Mouse (Mus musculus): Measurements from ENCODE around the gene Ackr2. TPM values are rescaled to one million over a fixed set of nuclear protein-coding genes. Genes with fewer than 3 reads are reported as not detected.
A peak's percentile ranks its signal among the peaks of the same experiment; 100 is the strongest.

The Ackr2 gene
- polyA plus RNA-seq, 1 experiment from 2014 or later, result 0.48 TPM

GRCm38 (mm10) chr9:121869973-121870515, 28.1 kb upstream of the Ackr2 start:
- Histone ChIP-seq H3K4me1 (peaks cover 4% of the 10 kb centered on the region; the same call in 1 of the 2 replicates), H3K9me3 (no peaks in the 10 kb centered on the region), H3K4me2 (replicated peaks) (no peak overlapping the region), H3K27me3 (replicated peaks) (0 out of 2 replicates have a peak, but pooled peaks cover 3% of the 10 kb centered on the region), H3K9ac (no peak overlapping the region), H3K27ac (no peak overlapping the region), H3K4me3 (no peak overlapping the region), H3K36me3 (no peaks in the 10 kb centered on the region)
- WGBS, result 9% methylated on average over 4 of the region's 4 CpGs
- ATAC-seq (ENCODE audit: low FRiP score, low read depth), result no peak

- Histone ChIP-seq H3K27ac (no peak overlapping the region), H3K36me3 (no peaks in the 10 kb centered on the region), H3K4me2 (replicated peaks) (no peak overlapping the region), H3K9me3 (no peaks in the 10 kb centered on the region), H3K9ac (no peak overlapping the region), H3K27me3 (replicated peaks) (0 out of 2 replicates have a peak, but pooled peaks cover 3% of the 10 kb centered on the region), H3K4me3 (no peak overlapping the region), H3K4me1 (no peaks in the 10 kb centered on the region)
- 85% methylated on average over 2 of the region's 2 CpGs for WGBS
- no peak for ATAC-seq (ENCODE audit: low FRiP score, low read depth)
These were observed 26.0 kb upstream of the Ackr2 start for GRCm38 (mm10) chr9:121872062-121872683.

GRCm38 (mm10) chr9:121873578-121873977, 24.6 kb upstream of the Ackr2 start:
- no peaks in the 10 kb centered on the region for H3K4me1 ChIP-seq
- no peaks in the 10 kb centered on the region for H3K36me3 ChIP-seq
- H3K9ac ChIP-seq, result no peak overlapping the region
- no peak overlapping the region for H3K27ac ChIP-seq
- no peak for ATAC-seq (ENCODE audit: low FRiP score, low read depth)
- no peak overlapping the region for H3K4me3 ChIP-seq
- no peak overlapping the region for H3K4me2 ChIP-seq (replicated peaks)
- no peaks in the 10 kb centered on the region for H3K9me3 ChIP-seq
- H3K27me3 ChIP-seq (replicated peaks), result 0 out of 2 replicates have a peak, but pooled peaks cover 3% of the 10 kb centered on the region

GRCm38 (mm10) chr9:121877052-121877740, 21.0 kb upstream of the Ackr2 start:
- Histone ChIP-seq H3K4me3 (no peak overlapping the region), H3K9ac (no peak overlapping the region), H3K36me3 (no peaks in the 10 kb centered on the region), H3K4me1 (no peaks in the 10 kb centered on the region), H3K4me2 (replicated peaks) (no peak overlapping the region), H3K27ac (no peak overlapping the region), H3K27me3 (replicated peaks) (no peaks in the 10 kb centered on the region), H3K9me3 (no peaks in the 10 kb centered on the region)
- ATAC-seq (ENCODE audit: low FRiP score, low read depth), result no peak
- 13% methylated on average over 3 of the region's 3 CpGs for WGBS

- WGBS, result 26% methylated on average over 14 of the region's 14 CpGs
- H3K27me3 ChIP-seq (replicated peaks), result no peaks in the 10 kb centered on the region
- ATAC-seq (ENCODE audit: low FRiP score, low read depth), result no peak
- H3K27ac ChIP-seq, result no peak overlapping the region
- no peak overlapping the region for H3K9ac ChIP-seq
- no peaks in the 10 kb centered on the region for H3K36me3 ChIP-seq
- no peaks in the 10 kb centered on the region for H3K4me1 ChIP-seq
- H3K9me3 ChIP-seq, result no peaks in the 10 kb centered on the region
- H3K4me3 ChIP-seq, result no peak overlapping the region
- H3K4me2 ChIP-seq (replicated peaks), result peak overlapping the region; percentile 30
These were observed 17.3 kb upstream of the Ackr2 start for GRCm38 (mm10) chr9:121880840-121881239.

GRCm38 (mm10) chr9:121881301-121881700, 16.9 kb upstream of the Ackr2 start:
- Histone ChIP-seq H3K9ac (no peak overlapping the region), H3K9me3 (no peaks in the 10 kb centered on the region), H3K4me2 (replicated peaks) (no peak overlapping the region), H3K4me3 (no peak overlapping the region), H3K4me1 (no peaks in the 10 kb centered on the region), H3K27me3 (replicated peaks) (no peaks in the 10 kb centered on the region), H3K36me3 (no peaks in the 10 kb centered on the region), H3K27ac (no peak overlapping the region)
- WGBS, result 78% methylated on average over 6 of the region's 6 CpGs
- no peak for ATAC-seq (ENCODE audit: low FRiP score, low read depth)

- 71% methylated on average over 7 of the region's 7 CpGs for WGBS
- Histone ChIP-seq H3K9ac (no peak overlapping the region), H3K4me1 (no peaks in the 10 kb centered on the region), H3K4me2 (replicated peaks) (no peak overlapping the region), H3K27ac (no peak overlapping the region), H3K9me3 (no peaks in the 10 kb centered on the region), H3K4me3 (no peak overlapping the region), H3K27me3 (replicated peaks) (no peaks in the 10 kb centered on the region), H3K36me3 (no peaks in the 10 kb centered on the region)
- no peak for ATAC-seq (ENCODE audit: low FRiP score, low read depth)
These were observed 16.1 kb upstream of the Ackr2 start for GRCm38 (mm10) chr9:121882015-121882457.

- H3K4me2 ChIP-seq (replicated peaks), result no peak overlapping the region
- no peak for ATAC-seq (ENCODE audit: low FRiP score, low read depth)
- WGBS, result 78% methylated on average over 4 of the region's 4 CpGs
- H3K36me3 ChIP-seq, result no peaks in the 10 kb centered on the region
- no peak overlapping the region for H3K4me3 ChIP-seq
- H3K9me3 ChIP-seq, result no peaks in the 10 kb centered on the region
- H3K9ac ChIP-seq, result no peak overlapping the region
- no peak overlapping the region for H3K27ac ChIP-seq
- no peaks in the 10 kb centered on the region for H3K27me3 ChIP-seq (replicated peaks)
- H3K4me1 ChIP-seq, result peaks cover 5% of the 10 kb centered on the region; the same call in 1 of the 2 replicates
These were observed 8.2 kb upstream of the Ackr2 start for GRCm38 (mm10) chr9:121889927-121890440.

GRCm38 (mm10) chr9:121890441-121890941, 7.7 kb upstream of the Ackr2 start:
- no peak for ATAC-seq (ENCODE audit: low FRiP score, low read depth)
- no peaks in the 10 kb centered on the region for H3K27me3 ChIP-seq (replicated peaks)
- WGBS, result 54% methylated on average over 18 of the region's 18 CpGs
- H3K4me1 ChIP-seq, result peaks cover 5% of the 10 kb centered on the region; the same call in 1 of the 2 replicates
- H3K4me3 ChIP-seq, result no peak overlapping the region
- H3K9ac ChIP-seq, result no peak overlapping the region
- H3K9me3 ChIP-seq, result no peaks in the 10 kb centered on the region
- H3K36me3 ChIP-seq, result no peaks in the 10 kb centered on the region
- H3K27ac ChIP-seq, result no peak overlapping the region
- H3K4me2 ChIP-seq (replicated peaks), result peak overlapping the region; percentile 16; the same call in 1 of the 2 replicates

- WGBS, result 92% methylated on average over 9 of the region's 9 CpGs
- Histone ChIP-seq H3K4me1 (peaks cover 5% of the 10 kb centered on the region; the same call in 1 of the 2 replicates), H3K27ac (no peak overlapping the region), H3K4me3 (no peak overlapping the region), H3K9me3 (no peaks in the 10 kb centered on the region), H3K27me3 (replicated peaks) (no peaks in the 10 kb centered on the region), H3K9ac (no peak overlapping the region), H3K36me3 (no peaks in the 10 kb centered on the region), H3K4me2 (replicated peaks) (no peak overlapping the region)
- no peak for ATAC-seq (ENCODE audit: low FRiP score, low read depth)
These were observed 6.9 kb upstream of the Ackr2 start for GRCm38 (mm10) chr9:121891301-121891700.

GRCm38 (mm10) chr9:121892057-121892687, 6.0 kb upstream of the Ackr2 start:
- H3K4me2 ChIP-seq (replicated peaks), result no peak overlapping the region
- ATAC-seq (ENCODE audit: low FRiP score, low read depth), result no peak

GRCm38 (mm10) chr9:121894447-121894846, 3.7 kb upstream of the Ackr2 start:
- Histone ChIP-seq H3K4me1 (peaks cover 5% of the 10 kb centered on the region; the same call in 1 of the 2 replicates), H3K9me3 (no peaks in the 10 kb centered on the region), H3K4me2 (replicated peaks) (no peak overlapping the region), H3K9ac (no peak overlapping the region), H3K4me3 (no peak overlapping the region), H3K36me3 (no peaks in the 10 kb centered on the region), H3K27me3 (replicated peaks) (no peaks in the 10 kb centered on the region), H3K27ac (no peak overlapping the region)
- 86% methylated on average over 7 of the region's 7 CpGs for WGBS
- ATAC-seq (ENCODE audit: low FRiP score, low read depth), result no peak

More at GRCm38 (mm10) chr9:121892057-121892687, 6.0 kb upstream of the Ackr2 start:
- H3K9ac ChIP-seq, result no peak overlapping the region
- no peaks in the 10 kb centered on the region for H3K9me3 ChIP-seq
- H3K27me3 ChIP-seq (replicated peaks), result no peaks in the 10 kb centered on the region
- peaks cover 5% of the 10 kb centered on the region; the same call in 1 of the 2 replicates for H3K4me1 ChIP-seq
- no peak overlapping the region for H3K27ac ChIP-seq
- no peak overlapping the region for H3K4me3 ChIP-seq
- WGBS, result 80% methylated on average over 12 of the region's 12 CpGs
- H3K36me3 ChIP-seq, result no peaks in the 10 kb centered on the region
